Mouse (Mus musculus): Measurements from ENCODE around the gene Cdan1. TPM values are rescaled to one million over a fixed set of nuclear protein-coding genes. Genes with fewer than 3 reads are reported as not detected.

Gene Cdan1
- polyA plus RNA-seq, 1 experiment, result 7.8 TPM

DNA sequence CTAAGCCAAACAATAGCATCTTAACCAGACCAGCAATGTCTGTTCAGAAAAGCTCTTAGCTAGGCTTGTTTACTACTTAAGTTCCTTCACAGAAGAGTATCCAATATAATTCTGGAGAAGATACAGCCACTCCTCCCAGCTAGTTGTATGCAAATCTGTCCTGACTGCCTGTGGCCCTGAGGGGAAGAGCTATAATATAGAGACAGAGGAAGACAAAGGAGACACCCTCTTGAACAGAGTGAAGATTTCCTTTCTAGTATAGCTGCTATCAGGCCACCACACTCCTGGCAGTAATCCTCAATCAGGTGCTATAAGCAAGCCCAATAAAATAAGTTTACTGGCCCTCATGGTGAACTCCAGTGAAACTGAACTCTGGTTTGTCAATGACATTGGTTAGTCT is 88.0 kb downstream of the Cdan1 start:
- TF ChIP-seq FLI1 (IDR thresholded peaks at IDR 0.05; ENCODE audit: low read length), result no peak
- no peak for TF ChIP-seq GATA1 (IDR thresholded peaks at IDR 0.05; ENCODE audit: borderline replicate concordance, low read length)
- no peak overlapping the region for H3K4me3 ChIP-seq (replicated peaks)
- no peaks in the 10 kb centered on the region for H3K9me3 ChIP-seq
- H3K27me3 ChIP-seq (replicated peaks), result no peaks in the 10 kb centered on the region
- no peaks in the 10 kb centered on the region; the same call in 1 of the 2 replicates for H3K4me1 ChIP-seq
- peaks cover 51% of the 10 kb centered on the region for H3K36me3 ChIP-seq (replicated peaks; ENCODE audit: low read length)

DNA sequence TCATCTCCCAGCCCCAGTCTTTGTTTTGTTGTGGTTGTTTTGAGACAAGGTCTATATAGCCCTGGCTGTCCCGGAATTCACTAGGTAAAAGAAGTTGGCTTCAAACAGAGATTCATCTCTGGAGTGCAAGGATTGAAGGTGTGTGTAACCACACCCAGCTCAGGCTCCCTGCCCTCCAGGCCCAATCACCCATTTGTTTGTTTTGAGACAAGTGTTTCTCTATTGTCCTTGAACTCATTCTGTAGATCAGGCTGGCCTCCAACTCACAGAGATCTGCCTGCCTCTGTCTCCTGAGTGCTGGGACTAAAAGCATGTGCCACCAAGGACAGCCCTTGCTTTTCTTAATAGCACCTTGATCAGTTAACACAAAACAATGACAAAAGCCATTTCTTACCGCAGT is 101.9 kb downstream of the Cdan1 start:
- Histone ChIP-seq H3K36me3 (replicated peaks; ENCODE audit: low read length) (peaks cover 65% of the 10 kb centered on the region), H3K4me3 (replicated peaks) (no peak overlapping the region), H3K4me1 (no peaks in the 10 kb centered on the region), H3K9me3 (no peaks in the 10 kb centered on the region), H3K27me3 (replicated peaks) (no peaks in the 10 kb centered on the region)
- TF ChIP-seq FLI1 (IDR thresholded peaks at IDR 0.05; ENCODE audit: low read length), result no peak
- no peak for TF ChIP-seq GATA1 (IDR thresholded peaks at IDR 0.05; ENCODE audit: borderline replicate concordance, low read length)

GRCm38 (mm10) chr2:120745496-120745895 is 104.4 kb downstream of the Cdan1 start:
- Histone ChIP-seq H3K27me3 (replicated peaks) (no peaks in the 10 kb centered on the region), H3K4me1 (no peaks in the 10 kb centered on the region), H3K9me3 (no peaks in the 10 kb centered on the region), H3K4me3 (replicated peaks) (no peak overlapping the region), H3K36me3 (replicated peaks; ENCODE audit: low read length) (peaks cover 73% of the 10 kb centered on the region)
- TF ChIP-seq GATA1 (IDR thresholded peaks at IDR 0.05; ENCODE audit: borderline replicate concordance, low read length) (no peak), FLI1 (IDR thresholded peaks at IDR 0.05; ENCODE audit: low read length) (no peak)

DNA sequence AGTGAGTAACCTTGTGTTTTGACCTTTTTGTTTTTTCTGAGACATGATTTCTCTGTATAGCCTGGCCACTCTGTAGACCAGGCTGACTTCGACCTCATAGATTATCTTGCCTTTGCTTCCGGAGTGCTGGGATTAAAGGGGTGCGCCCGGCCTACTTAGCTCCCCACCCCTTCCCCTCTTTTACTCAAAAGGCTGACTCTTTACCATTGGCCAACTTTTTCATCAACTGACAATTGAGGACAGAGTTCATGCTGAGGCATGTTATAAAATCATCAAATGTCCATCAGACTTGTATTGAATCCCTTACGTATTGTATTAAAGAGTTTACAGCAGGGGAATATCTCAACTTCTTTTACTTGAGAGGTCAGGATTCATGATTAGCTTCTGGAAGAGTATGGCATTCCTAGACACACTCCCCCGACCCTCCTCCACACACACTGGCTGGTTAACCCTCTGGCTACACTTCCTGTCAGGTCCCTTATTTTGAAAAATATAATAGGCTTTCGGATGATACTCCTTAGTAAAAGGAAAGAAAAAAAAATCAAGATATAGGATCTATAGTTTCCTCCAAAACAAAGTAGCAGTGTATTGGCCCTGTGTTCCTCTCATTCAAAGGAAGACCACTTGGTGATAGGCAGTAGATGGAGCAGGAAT is 117.9 kb downstream of the Cdan1 start:
- H3K4me3 ChIP-seq (replicated peaks), result peak overlapping the region; percentile 100
- H3K4me1 ChIP-seq, result peaks cover 39% of the 10 kb centered on the region
- peaks cover 42% of the 10 kb centered on the region for H3K36me3 ChIP-seq (replicated peaks; ENCODE audit: low read length)
- H3K9me3 ChIP-seq, result no peaks in the 10 kb centered on the region
- TF ChIP-seq GATA1 (IDR thresholded peaks at IDR 0.05; ENCODE audit: borderline replicate concordance, low read length) (no peak), FLI1 (IDR thresholded peaks at IDR 0.05; ENCODE audit: low read length) (no peak)
- peaks cover 2% of the 10 kb centered on the region for H3K27me3 ChIP-seq (replicated peaks)

GRCm38 (mm10) chr2:120731167-120731862 is 118.6 kb downstream of the Cdan1 start:
- peaks cover 39% of the 10 kb centered on the region for H3K4me1 ChIP-seq
- H3K4me3 ChIP-seq (replicated peaks), result peak overlapping the region; percentile 100
- H3K36me3 ChIP-seq (replicated peaks; ENCODE audit: low read length), result peaks cover 44% of the 10 kb centered on the region
- peaks cover 2% of the 10 kb centered on the region for H3K27me3 ChIP-seq (replicated peaks)
- TF ChIP-seq GATA1 (IDR thresholded peaks at IDR 0.05; ENCODE audit: borderline replicate concordance, low read length) (no peak), FLI1 (IDR thresholded peaks at IDR 0.05; ENCODE audit: low read length) (no peak)
- no peaks in the 10 kb centered on the region for H3K9me3 ChIP-seq

- peak overlapping the region; percentile 100 for H3K4me3 ChIP-seq (replicated peaks)
- peaks cover 42% of the 10 kb centered on the region for H3K4me1 ChIP-seq
- H3K9me3 ChIP-seq, result no peaks in the 10 kb centered on the region
- TF ChIP-seq FLI1 (IDR thresholded peaks at IDR 0.05; ENCODE audit: low read length) (no peak), GATA1 (IDR thresholded peaks at IDR 0.05; ENCODE audit: borderline replicate concordance, low read length) (no peak)
- peaks cover 2% of the 10 kb centered on the region for H3K27me3 ChIP-seq (replicated peaks)
- H3K36me3 ChIP-seq (replicated peaks; ENCODE audit: low read length), result peaks cover 46% of the 10 kb centered on the region
Measured at GRCm38 (mm10) chr2:120730639-120731166, 119.2 kb downstream of the Cdan1 start.

- peaks cover 49% of the 10 kb centered on the region for H3K4me1 ChIP-seq
- H3K36me3 ChIP-seq (replicated peaks; ENCODE audit: low read length), result peaks cover 51% of the 10 kb centered on the region
Measured at GRCm38 (mm10) chr2:120729775-120730585, 119.9 kb downstream of the Cdan1 start.

DNA sequence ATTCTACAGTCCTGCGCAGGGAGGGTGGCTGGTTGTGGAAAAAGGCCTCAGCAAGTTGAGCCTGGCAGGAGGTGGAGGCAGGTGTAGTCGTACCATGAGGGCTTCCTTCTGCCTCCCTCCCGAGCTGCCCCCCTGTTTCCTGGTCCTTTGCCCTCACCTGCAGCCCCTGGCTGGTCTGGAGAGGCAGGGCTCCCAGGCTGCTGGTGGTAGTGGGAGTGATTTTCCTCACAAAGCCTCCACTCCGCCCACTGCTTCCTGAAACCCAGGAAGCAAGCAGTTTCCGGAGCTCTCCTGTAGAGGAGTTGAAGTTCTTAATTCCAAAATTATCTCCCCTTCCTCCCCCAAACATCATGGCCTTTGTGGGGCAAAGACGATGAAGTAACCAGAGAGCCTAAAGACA is 125.8 kb downstream of the Cdan1 start:
- H3K27me3 ChIP-seq (replicated peaks), result no peaks in the 10 kb centered on the region
- H3K36me3 ChIP-seq (replicated peaks; ENCODE audit: low read length), result peaks cover 97% of the 10 kb centered on the region
- peak overlapping the region; percentile 25 for H3K4me3 ChIP-seq (replicated peaks)
- peaks cover 50% of the 10 kb centered on the region for H3K4me1 ChIP-seq
- TF ChIP-seq FLI1 (IDR thresholded peaks at IDR 0.05; ENCODE audit: low read length) (no peak), GATA1 (IDR thresholded peaks at IDR 0.05; ENCODE audit: borderline replicate concordance, low read length) (no peak)
- no peaks in the 10 kb centered on the region for H3K9me3 ChIP-seq

More at GRCm38 (mm10) chr2:120729775-120730585, 119.9 kb downstream of the Cdan1 start:
- peaks cover 2% of the 10 kb centered on the region for H3K27me3 ChIP-seq (replicated peaks)
- peak overlapping the region; percentile 100 for H3K4me3 ChIP-seq (replicated peaks)
- TF ChIP-seq FLI1 (IDR thresholded peaks at IDR 0.05; ENCODE audit: low read length), result no peak
- TF ChIP-seq GATA1 (IDR thresholded peaks at IDR 0.05; ENCODE audit: borderline replicate concordance, low read length), result no peak
- H3K9me3 ChIP-seq, result no peaks in the 10 kb centered on the region

GRCm38 (mm10) chr2:120723621-120724020 is 126.3 kb downstream of the Cdan1 start:
- H3K4me1 ChIP-seq, result peaks cover 47% of the 10 kb centered on the region
- TF ChIP-seq FLI1 (IDR thresholded peaks at IDR 0.05; ENCODE audit: low read length), result no peak
- TF ChIP-seq GATA1 (IDR thresholded peaks at IDR 0.05; ENCODE audit: borderline replicate concordance, low read length), result no peak
- H3K4me3 ChIP-seq (replicated peaks), result no peak overlapping the region
- H3K36me3 ChIP-seq (replicated peaks; ENCODE audit: low read length), result peaks cover 97% of the 10 kb centered on the region
- H3K9me3 ChIP-seq, result no peaks in the 10 kb centered on the region
- no peaks in the 10 kb centered on the region for H3K27me3 ChIP-seq (replicated peaks)
